Mouse (Mus musculus) neural tube, embryonic 11.5 days (tissue): ENCODE data around the gene Mms19. TPM values are rescaled to one million over a fixed set of nuclear protein-coding genes. Genes with fewer than 3 reads are reported as not detected.

Source experiments
- polyA plus RNA-seq: library from polyadenylated mRNA; unstranded; fragments of >200 nt; fragmentation: Nextera tagmentation; extraction: Ambion mirVana; gene quantifications from 2 replicates; pipeline ENCODE4 v1.2.1, GENCODE M21; 2014

Gene Mms19
- polyA plus RNA-seq, 1 experiment from 2014 or later, result 35.1 TPM

Other genes with a start within 250 kb of the Mms19 start
- 15.3 and 17.0 TPM in 2 replicates for gene Slit1, start 237.5 kb downstream of the Mms19 start, polyA plus RNA-seq
- 37.0 and 37.3 TPM in 2 replicates for gene Arhgap19, start 179.1 kb downstream of the Mms19 start, polyA plus RNA-seq
- 8.6 and 8.9 TPM in 2 replicates for gene Frat1, start 151.2 kb downstream of the Mms19 start, polyA plus RNA-seq
- gene Frat2, start 133.0 kb downstream of the Mms19 start, polyA plus RNA-seq, result 6.5 and 8.7 TPM in 2 replicates
- 18.0 and 20.2 TPM in 2 replicates for gene Rrp12, start 85.0 kb downstream of the Mms19 start, polyA plus RNA-seq
- 824 and 860 TPM in 2 replicates for gene Pgam1, start 69.2 kb downstream of the Mms19 start, polyA plus RNA-seq
- gene Exosc1, start 47.7 kb downstream of the Mms19 start, polyA plus RNA-seq, result 61.3 and 67.0 TPM in 2 replicates
- 66.8 and 69.2 TPM in 2 replicates for gene Zdhhc16, start 47.7 kb downstream of the Mms19 start, polyA plus RNA-seq
- 9.9 and 11.2 TPM in 2 replicates for gene Ubtd1, start 606 bp upstream of the Mms19 start, polyA plus RNA-seq
- 0.45 and 0.48 TPM in 2 replicates for gene Ankrd2, start 54.8 kb upstream of the Mms19 start, polyA plus RNA-seq
- 0.49 and 1.4 TPM in 2 replicates for gene Hoga1, start 64.5 kb upstream of the Mms19 start, polyA plus RNA-seq
- gene 4933411K16Rik, start 71.1 kb upstream of the Mms19 start, polyA plus RNA-seq, result not detected in 2 replicates
- 72.0 and 78.9 TPM in 2 replicates for gene Morn4, start 105.2 kb upstream of the Mms19 start, polyA plus RNA-seq
- gene Pi4k2a, start 109.3 kb upstream of the Mms19 start, polyA plus RNA-seq, result 28.9 and 29.6 TPM in 2 replicates
- 13.0 and 13.6 TPM in 2 replicates for gene Avpi1, start 147.9 kb upstream of the Mms19 start, polyA plus RNA-seq
- gene Marveld1, start 166.2 kb upstream of the Mms19 start, polyA plus RNA-seq, result 9.2 and 10.1 TPM in 2 replicates
- gene Zfyve27, start 182.8 kb upstream of the Mms19 start, polyA plus RNA-seq, result 21.1 and 23.7 TPM in 2 replicates
- gene Sfrp5, start 221.1 kb upstream of the Mms19 start, polyA plus RNA-seq, result 3.3 and 4.1 TPM in 2 replicates